Mouse (Mus musculus) MEL (cell line): ENCODE measurements around the gene Hist1h2af.

Source experiments
- CTCF ChIP-seq, 3 experiments: IDR thresholded peaks in 2 of 3; conservative IDR thresholded peaks in 1 of 3; 2 replicates each; pipeline ENCODE4 v1.5.1; 2011 to 2012; ENCODE audit warnings: low read length in 3 of 3, low read depth in 2 of 3, mild to moderate bottlenecking in 2 of 3, improper control_type of control experiment in 1 of 3, inconsistent platforms in 1 of 3, mixed read lengths in 1 of 3, moderate library complexity in 1 of 3; ENCODE audit not compliant: control insufficient read depth in 1 of 3, insufficient read depth in 1 of 3, poor library complexity in 1 of 3, severe bottlenecking in 1 of 3
- EP300 ChIP-seq, 2 experiments: IDR thresholded peaks; 2 replicates each; pipeline ENCODE4 v1.6.1; 2011; ENCODE audit warnings: improper control_type of control experiment in 2 of 2, low read length in 2 of 2, low read depth in 1 of 2, mild to moderate bottlenecking in 1 of 2
- GATA1 ChIP-seq: IDR thresholded peaks from 2 replicates; pipeline ENCODE4 v1.6.1; 2011; ENCODE audit warnings: low read depth, low read length, improper control_type of control experiment
- MAZ ChIP-seq: IDR thresholded peaks from 2 replicates; pipeline ENCODE4 v1.6.1; 2012; ENCODE audit warnings: low read depth, mild to moderate bottlenecking, inconsistent platforms, low read length, improper control_type of control experiment
- POLR2A ChIP-seq, 2 experiments: IDR thresholded peaks; 2 replicates each; pipeline ENCODE4 v1.6.1; 2011 to 2012; ENCODE audit warnings: low read length in 2 of 2, mild to moderate bottlenecking in 2 of 2, control low read depth in 1 of 2, improper control_type of control experiment in 1 of 2, low read depth in 1 of 2, moderate library complexity in 1 of 2; ENCODE audit not compliant: control insufficient read depth in 1 of 2, insufficient read depth in 1 of 2, poor library complexity in 1 of 2
- POLR2AphosphoS5 ChIP-seq: IDR thresholded peaks from 2 replicates; pipeline ENCODE4 v1.6.1; 2012; ENCODE audit warnings: low read depth, borderline replicate concordance, mild to moderate bottlenecking, inconsistent platforms, low read length, moderate library complexity, mixed read lengths
- RCOR1 ChIP-seq: IDR thresholded peaks from 2 replicates; pipeline ENCODE4 v1.6.1; 2012; ENCODE audit warnings: low read depth, mild to moderate bottlenecking, inconsistent platforms, low read length, improper control_type of control experiment
- TAL1 ChIP-seq: IDR thresholded peaks from 2 replicates; pipeline ENCODE4 v1.6.1; 2012; ENCODE audit warnings: mild to moderate bottlenecking, inconsistent platforms, low read length, moderate library complexity, mixed read lengths
- TBP ChIP-seq: IDR thresholded peaks from 2 replicates; pipeline ENCODE4 v1.8.0; 2011; ENCODE audit warnings: low read depth, low read length, improper control_type of control experiment
- ZKSCAN1 ChIP-seq: IDR thresholded peaks from 2 replicates; pipeline ENCODE4 v1.6.1; 2012; ENCODE audit warnings: low read depth, mild to moderate bottlenecking, inconsistent platforms, low read length, improper control_type of control experiment, moderate library complexity

DNA sequence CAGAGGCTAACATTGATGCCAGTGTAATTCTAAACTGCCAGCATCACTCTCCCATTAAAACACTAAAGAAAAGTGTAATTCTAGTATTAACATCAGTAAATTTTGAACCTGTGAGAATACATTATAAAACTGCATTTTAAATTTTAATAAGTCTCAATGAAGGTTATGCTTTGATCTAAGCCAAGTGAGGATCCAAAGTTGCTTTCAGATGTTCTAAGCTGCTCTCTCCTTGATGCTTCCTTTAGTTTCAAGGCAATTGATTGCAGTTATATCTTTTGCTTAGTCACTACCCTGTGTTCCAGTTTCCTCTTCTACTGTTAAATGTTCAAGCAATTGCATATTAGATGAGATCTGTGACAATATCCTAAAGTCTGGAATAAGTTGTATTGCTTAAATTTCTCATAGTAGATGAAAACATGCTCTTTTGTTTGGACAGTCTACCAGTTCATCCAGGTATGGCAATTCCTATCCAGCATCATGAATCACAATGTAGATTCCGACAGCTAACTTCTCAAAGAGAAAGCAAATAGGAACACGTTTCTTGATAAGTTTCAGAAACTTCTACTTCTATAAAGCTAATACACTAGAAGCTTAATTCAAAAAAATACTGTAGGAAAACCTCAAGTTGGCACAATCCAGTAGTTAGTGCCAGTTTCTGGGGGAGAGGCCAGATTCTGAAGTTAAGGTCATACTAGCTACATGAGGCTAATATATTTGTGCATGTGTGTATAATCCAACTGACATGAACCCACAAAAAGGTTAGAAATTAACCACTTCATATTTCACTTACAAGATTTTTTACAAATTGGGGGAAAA, 38.7 kb downstream of the Hist1h2af start:
- TF ChIP-seq TBP (no peak), CTCF (IDR thresholded peaks at IDR 0.05 in 2 of 3, conservative IDR thresholded peaks at IDR 0.05 in 1 of 3; ENCODE audit: control insufficient read depth in 1 of 3, insufficient read depth in 1 of 3, low read depth in 2 of 3, low read length in 3 of 3, poor library complexity in 1 of 3, severe bottlenecking in 1 of 3) (no peak), POLR2A (IDR thresholded peaks at IDR 0.05; ENCODE audit: control insufficient read depth in 1 of 2, insufficient read depth in 1 of 2, low read depth in 1 of 2, low read length in 2 of 2, poor library complexity in 1 of 2) (no peak), ZKSCAN1 (no peak), EP300 (IDR thresholded peaks at IDR 0.05; ENCODE audit: low read depth in 1 of 2, low read length in 2 of 2) (no peak), GATA1 (no peak), MAZ (no peak), POLR2AphosphoS5 (no peak), TAL1 (no peak), RCOR1 (no peak)
